Mouse (Mus musculus) lung, postnatal 10 days (tissue): ENCODE measurements at regions not wholly inside any gene's neighbourhood (a gene's known extent, or its start where the extent isn't known, plus 50 kb on each side); places are given as distances from the start of the nearest gene placed in this dataset.

Experiments
- DNase-seq: peaks from one replicate; pipeline ENCODE4 v3.0.0; 2021

DNA sequence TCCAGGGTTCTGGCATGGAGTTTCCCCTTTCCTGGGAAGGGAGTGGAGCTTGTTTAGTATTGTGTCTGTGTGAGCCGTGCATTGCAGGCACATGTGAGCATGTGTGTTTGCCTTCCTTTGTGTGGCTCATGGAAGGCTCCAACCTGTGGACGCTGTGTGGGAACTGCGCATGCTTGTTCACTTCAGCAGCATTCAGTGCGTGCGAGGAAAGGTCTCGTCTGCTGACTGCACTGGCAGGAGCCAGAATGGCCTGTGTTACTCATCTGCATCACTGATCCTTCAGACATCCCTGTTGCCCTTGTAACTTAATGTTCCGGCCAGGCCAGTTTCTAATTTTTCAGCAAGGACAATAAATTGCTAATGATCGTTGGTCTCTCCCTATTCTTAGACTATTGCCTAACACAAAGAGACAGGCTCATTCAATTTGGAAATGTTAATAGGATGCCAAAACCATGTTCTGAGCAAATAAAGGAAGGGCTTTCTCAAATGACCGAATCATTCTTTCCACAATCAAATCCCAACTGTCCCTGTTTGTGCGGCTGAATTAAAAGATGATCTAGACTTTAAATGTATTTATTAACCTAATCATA is 167.9 kb upstream of the Npy start:
- no peak for DNase-seq

DNA sequence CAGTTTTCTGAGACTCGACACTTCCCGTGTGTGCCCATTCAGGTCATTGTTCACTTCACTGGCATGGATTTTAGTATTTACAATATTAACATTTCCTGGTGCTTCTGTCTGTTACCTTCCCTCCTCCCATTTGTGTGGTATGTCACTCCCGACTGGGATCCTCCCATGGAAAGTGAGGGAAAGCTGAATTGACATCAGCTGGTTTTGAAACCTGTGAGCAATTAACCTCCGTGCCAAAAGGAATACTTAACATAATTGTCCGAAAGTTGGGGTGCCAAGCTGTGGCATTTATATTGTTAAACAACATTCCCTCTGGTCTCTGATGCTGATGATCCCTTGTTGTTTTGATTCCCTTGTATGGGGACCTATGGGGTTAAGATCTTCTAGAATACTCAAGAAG is 167.3 kb upstream of the Npy start:
- DNase-seq: no peak

DNA sequence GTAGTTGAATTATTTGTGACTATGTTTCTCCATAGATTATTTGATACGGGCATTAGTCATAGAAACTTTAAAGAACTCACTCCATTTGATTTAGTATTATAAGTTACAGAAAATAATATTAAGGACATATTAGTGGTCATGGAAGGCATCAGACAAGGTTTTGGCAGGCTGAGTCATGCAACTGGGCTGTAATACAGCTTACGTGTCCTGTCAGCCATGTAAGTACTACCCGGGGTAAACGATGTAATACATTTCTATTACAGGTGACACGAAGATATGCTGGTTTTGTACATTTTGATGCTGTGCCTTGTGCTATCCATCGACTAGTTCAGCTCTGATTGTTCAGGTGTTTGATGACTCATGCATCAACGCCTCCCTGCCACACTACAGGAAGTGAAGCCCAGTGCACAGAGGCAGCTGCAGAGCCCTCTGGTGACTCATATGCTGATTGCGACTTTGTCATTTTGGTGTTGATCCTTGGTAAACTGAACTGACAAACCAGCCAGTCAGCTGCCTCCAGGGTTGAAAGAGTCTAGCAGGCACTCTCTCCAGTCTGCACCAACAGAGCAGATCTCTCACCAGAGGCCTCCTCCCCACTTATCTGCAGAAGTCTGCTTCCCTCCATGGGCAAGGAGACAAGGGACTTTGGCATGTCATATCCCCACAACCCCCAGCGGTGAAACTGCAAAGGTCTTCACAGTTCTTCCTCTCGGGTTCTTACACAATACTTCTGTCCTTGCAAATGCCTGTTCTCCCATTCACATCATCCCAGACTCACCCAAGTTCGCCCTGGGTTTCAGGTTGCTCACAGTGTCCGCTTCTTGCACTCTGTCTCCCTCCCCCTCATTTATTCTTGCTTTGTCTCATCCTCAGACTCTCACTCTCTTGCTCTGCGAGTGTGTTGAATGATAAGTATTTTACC is 165.9 kb upstream of the Npy start:
- no peak for DNase-seq

DNA sequence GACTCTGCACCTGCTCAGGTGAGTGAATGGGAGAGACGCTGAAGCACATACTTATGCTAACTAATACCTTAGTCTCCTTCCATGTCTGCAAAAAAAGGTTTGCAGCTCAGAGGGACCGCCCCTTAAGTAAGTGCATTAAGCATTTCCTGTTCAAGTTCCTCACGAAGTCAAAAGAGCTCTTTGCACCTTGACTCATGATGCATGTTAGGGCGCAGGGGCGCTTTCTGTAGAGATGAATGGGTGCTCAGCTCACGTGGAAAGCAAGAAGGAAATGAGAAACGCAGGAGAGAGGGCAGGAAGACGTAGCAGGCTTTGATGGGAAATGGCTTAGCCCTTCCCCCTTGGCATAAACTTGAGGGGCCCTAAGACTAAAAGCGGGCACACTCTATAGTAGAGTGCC is 164.5 kb upstream of the Npy start:
- DNase-seq: no peak

DNA sequence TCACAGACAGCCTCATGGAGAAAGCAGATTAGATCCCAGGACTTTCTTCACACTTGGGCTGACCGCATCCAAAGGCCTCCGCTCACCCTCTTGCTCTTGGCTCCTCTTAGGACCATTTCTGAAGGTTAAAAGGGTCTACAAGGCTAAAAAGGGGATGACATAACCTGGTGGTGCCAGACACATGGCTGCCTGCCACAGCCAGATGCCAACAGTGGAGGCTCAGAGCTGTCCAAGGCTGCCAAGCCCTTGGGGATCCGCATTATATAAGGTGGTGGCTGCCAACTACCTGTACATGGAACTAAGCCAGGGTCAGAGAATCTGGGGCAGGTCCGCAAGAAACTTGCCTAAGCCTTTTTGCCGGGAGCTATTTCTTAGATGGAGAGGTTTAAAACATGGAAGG is 151.5 kb upstream of the Npy start:
- DNase-seq: no peak

DNA sequence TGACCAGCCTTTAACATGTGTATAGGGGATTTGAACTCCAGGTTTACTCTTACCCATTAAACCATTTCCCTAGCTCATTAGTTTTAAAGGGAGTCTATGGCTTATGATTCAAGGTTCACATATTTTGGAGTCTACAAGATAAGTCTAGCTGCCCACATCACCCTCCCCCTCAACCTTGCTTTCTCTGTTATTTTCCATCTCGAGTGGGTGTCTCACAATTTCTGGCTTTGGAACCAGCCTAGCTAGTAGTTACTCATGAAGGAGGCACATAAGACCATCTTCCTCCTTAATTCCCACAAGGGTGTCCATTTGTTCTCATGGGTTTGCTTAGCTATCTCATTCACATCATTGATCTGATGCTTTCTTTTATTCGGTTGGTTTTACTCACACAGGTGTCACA is 150.6 kb upstream of the Npy start:
- no peak for DNase-seq

DNA sequence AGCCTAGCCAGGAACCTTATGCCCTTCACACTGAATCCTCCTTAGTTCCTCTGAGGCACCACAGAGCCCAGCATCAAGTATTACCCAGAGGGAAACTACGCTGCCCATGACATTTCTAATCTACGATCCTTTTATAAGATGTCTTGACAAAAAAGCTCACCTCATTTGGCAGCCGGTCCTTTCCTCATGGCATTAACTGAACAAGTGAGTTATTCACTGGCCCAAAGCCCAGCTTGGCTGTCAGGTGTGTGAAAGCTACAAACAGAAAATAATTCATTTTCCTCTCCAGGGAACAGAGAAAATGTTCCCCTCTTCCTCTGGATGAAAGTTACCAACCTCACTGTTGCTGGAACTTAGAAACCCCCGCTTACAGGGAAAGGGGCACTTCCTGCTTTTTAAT is 135.7 kb upstream of the Npy start:
- no peak for DNase-seq

- no peak for DNase-seq
Measured at GRCm38 (mm10) chr6:49692032-49692539, 130.4 kb upstream of the Npy start.

DNA sequence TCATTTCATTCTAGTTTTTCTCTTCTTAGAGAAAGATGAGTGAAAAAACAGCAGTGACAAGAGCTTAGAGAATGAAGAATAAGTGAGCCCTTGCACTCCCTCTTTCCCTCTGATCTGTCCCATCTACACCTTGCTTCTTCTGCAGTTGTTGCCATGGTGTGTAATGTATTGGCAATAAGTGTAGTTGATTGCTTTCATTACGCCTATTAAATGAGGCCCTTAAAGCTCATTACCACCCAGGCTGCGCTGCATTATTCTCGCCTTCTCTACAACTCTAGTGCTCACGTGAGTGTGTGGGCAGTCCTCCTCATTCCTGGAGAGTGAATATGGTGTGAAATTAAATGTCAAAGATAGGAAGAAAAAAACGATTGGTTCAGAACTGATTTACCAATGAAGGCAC is 127.7 kb upstream of the Npy start:
- no peak for DNase-seq

GRCm38 (mm10) chr6:49696990-49697389 is 125.5 kb upstream of the Npy start:
- no peak for DNase-seq

GRCm38 (mm10) chr6:49701453-49701852 is 121.1 kb upstream of the Npy start:
- DNase-seq: no peak

- no peak for DNase-seq
Measured at GRCm38 (mm10) chr6:49712980-49713379, 109.5 kb upstream of the Npy start.

DNA sequence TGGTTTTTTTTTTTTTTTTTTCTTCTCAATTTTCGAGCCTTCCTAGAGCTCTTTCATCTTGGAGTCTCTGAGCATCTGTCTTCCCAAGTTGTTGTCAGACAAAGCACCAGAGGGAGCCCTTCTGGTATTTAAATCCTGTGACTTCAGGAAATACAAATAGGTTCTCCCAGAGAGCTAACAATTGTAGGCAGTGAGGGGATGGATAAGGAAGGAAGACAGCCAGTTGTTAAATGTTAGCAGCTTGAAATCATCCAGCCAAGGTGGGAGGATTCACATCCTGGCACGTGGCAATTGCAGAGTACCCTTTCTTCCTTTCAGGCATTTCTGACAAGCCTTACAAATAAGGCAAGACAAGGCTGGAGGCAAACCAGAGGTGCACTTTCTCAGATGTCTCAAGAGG is 106.0 kb upstream of the Npy start:
- peak; percentile 11 for DNase-seq

GRCm38 (mm10) chr6:49716945-49717344 is 105.6 kb upstream of the Npy start:
- DNase-seq: no peak

GRCm38 (mm10) chr6:49733191-49733590 is 89.3 kb upstream of the Npy start:
- DNase-seq: no peak

DNA sequence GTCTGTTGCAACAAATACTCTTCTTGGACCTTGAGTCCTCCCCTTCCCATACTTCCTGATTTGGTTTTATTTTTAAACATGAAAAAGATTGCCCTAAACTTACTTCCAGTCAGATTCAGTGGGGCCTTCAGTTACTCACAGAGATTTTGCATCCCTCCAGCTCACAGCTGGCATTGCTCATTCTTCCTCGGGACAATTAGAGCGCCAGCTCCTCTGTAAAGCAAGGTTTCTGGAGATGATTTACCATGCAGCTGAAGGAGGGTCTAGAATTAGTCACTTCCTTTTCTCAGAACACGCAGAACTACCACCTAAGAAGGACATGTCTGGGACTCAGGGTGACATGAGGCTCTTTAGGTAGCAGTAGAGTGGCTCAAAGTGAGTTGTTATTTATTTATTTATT is 79.4 kb upstream of the Npy start:
- no peak for DNase-seq

- no peak for DNase-seq
Measured at GRCm38 (mm10) chr6:49745301-49745700, 77.2 kb upstream of the Npy start.

DNA sequence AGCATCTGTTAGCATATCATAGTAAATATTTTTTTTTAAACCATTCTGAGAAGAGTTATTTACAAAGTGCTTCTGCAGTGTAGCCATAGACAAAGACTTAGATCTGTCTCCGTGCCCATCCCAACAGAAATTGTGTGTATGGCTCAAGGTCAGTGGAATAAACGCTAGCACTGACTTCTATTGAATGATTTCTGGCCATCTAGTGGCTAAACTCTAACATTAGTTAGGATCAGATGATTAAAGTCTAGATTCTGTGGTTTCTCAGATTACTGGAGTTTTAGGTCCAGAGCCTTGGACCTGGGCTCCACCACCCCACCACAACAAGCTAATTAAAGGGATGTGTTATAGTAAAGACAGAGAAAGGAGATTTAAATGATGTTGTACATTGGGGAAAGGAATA is 72.0 kb upstream of the Npy start:
- no peak for DNase-seq

DNA sequence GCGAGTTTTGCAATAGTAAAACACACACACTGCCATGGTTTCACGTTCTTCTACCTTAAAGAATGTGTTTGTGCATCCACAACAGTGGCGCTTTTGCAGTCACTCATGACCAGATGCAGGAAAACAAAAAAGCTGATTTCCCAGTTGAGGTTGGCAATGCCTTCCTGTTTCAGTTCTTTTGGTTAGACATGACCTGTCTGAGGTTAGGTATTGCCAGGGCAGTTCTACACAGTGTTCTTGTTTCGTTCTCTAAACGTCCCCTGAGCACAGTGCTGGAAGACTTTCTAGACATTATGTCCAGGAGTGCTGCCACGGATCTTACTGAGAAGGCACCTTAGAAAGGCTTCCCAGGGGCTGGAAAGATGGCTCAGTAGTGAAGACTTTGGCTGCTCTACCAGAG is 62.9 kb upstream of the Npy start:
- DNase-seq: no peak

- DNase-seq: no peak
Measured at GRCm38 (mm10) chr6:49764746-49765145, 57.8 kb upstream of the Npy start.

DNA sequence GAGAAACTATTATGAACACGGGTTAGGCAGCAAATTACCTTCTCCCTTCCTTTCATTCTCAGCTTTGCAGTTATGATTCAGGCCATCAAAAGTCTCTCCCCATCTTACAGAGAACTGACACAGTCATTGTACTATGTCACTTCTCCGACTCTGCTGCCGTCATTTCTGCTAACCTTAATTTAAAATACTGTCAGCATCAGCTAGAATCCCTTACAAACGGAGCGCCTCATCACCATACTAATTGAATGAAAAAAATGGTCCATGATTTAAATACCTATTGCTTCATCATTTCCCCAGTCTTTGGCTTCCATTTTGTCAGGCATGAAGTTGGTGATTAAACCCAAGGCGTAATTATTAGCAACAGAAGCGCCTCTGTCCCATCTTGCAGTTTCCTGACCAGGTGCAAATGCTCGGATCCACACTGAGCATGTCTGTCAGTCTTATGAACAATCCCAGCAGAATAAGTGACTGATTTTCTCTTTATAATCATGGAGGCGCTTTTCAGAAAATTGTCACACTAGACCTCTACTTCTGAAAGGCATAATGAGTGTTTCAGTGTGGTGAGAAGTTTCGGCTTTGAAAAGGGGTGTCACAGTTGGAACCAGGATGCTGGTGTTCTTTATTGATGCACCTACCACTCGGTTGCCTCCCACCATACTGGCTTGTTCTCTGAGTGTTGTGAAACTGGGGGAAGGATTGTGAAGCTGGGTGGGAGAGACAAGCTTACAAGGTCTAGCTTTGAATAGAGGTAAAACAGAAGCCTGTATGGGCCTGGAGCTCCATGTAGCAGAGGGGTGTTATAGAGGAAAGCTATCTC is 52.4 kb upstream of the Npy start:
- DNase-seq: no peak
